Mouse (Mus musculus) small intestine, adult 2 months (tissue): ENCODE measurements around the gene Erbb3.

Source experiments
- CTCF ChIP-seq: fragments of 200-500 bp; IDR thresholded peaks from 2 replicates; pipeline ENCODE4 v1.5.1; 2012; ENCODE audit warnings: low read depth, mild to moderate bottlenecking, control low read depth, inconsistent platforms, low read length, moderate library complexity, mixed read lengths; ENCODE audit not compliant: insufficient replicate concordance, insufficient read length; ENCODE audit errors: extremely low read depth
- POLR2A ChIP-seq: fragments of 200-500 bp; IDR thresholded peaks from 2 replicates; pipeline ENCODE4 v1.6.1; 2012; ENCODE audit warnings: low read depth, mild to moderate bottlenecking, control low read depth, inconsistent platforms, low read length, moderate library complexity

DNA sequence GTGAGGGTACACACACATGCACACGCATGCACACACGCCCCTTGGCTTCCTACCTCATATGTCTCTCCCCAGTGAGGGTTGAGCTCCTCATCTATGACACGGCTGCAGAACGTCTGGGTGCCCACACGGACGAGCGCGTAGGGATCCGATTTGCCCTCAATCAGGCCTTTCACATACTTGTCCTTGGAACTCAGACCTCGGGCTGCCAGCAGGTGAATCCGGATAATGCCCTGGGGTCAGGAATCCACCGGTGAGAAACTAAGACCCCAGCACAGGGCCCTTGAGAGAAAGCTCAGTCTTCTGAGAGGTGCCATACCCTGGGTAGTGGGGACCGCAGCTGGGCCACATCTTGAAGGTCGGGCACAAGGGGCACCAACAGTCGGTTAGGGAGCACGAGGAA lies 68.9 kb downstream of the Erbb3 start:
- no peak for TF ChIP-seq POLR2A
- no peak for TF ChIP-seq CTCF
